Mouse (Mus musculus): ENCODE measurements around the gene Rpl39.
A peak's percentile ranks its signal among the peaks of the same experiment; 100 is the strongest.
"Not testable (repeated sequence)": the region's sequence is repeated elsewhere in the genome, so short reads cannot be mapped to it uniquely, and the experiment has no call there.

The Rpl39 gene

GRCm38 (mm10) chrX:37084927-37085660 lies at the start of gene Rpl39:
Rpl39 (minus strand) TSS chrX:37085402.
- peak; percentile 93 for DNase-seq

GRCm38 (mm10) chrX:37126671-37127358 lies 41.6 kb upstream of the Rpl39 start, which contains the start of gene Nkap:
Nkap (plus strand) TSS chrX:37126795.
- peak; percentile 77 for DNase-seq

DNA sequence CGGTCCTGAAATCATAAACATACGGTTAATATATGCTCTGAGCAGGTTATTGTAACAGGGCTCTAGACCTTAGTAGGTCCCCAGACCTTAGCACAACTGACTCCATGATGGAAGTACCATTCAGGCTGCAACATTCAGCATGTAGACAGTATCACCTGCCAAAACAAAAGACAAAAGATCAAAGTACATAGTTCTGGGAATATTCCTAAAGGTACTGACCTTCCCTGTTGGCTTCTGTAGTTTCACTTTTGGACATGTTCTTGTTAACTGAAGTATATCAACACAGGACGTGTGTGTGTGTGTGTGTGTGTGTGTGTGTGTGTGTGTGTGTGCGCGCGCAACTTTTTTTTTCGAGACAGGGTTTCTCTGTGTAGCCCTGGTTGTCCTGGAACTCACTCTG lies 40.3 kb upstream of the Rpl39 start:
- DNase-seq: no peak

GRCm38 (mm10) chrX:37120212-37120611 lies 35.0 kb upstream of the Rpl39 start:
- no peak for DNase-seq

DNA sequence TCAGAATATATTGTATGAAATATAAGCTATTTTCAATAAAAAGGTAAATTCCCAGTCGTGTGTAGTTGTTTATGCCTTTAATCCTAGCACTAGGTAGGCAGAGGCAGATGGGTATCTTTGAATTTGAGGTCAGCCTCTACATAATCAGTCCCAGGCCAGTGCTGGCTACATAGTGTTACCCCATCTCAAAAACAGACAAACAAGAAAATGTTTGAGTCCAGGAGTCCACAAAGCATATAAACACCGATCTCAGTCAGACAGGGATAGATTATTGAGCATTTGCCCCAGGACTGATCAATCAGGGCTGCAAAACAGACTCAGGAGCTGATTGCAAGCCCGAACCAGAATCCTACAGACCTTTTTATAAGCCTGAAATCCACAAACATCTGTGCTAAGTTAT lies 34.4 kb upstream of the Rpl39 start:
- DNase-seq: no peak

- DNase-seq: no peak
Measured at GRCm38 (mm10) chrX:37117085-37117484, 31.9 kb upstream of the Rpl39 start.

- DNase-seq: no peak
Measured at GRCm38 (mm10) chrX:37110881-37111193, 25.6 kb upstream of the Rpl39 start.

- peak; percentile 97 for DNase-seq
Measured at GRCm38 (mm10) chrX:37110193-37110880, 25.1 kb upstream of the Rpl39 start, which contains the start of gene Upf3b. Upf3b (minus strand) TSS chrX:37110322.

DNA sequence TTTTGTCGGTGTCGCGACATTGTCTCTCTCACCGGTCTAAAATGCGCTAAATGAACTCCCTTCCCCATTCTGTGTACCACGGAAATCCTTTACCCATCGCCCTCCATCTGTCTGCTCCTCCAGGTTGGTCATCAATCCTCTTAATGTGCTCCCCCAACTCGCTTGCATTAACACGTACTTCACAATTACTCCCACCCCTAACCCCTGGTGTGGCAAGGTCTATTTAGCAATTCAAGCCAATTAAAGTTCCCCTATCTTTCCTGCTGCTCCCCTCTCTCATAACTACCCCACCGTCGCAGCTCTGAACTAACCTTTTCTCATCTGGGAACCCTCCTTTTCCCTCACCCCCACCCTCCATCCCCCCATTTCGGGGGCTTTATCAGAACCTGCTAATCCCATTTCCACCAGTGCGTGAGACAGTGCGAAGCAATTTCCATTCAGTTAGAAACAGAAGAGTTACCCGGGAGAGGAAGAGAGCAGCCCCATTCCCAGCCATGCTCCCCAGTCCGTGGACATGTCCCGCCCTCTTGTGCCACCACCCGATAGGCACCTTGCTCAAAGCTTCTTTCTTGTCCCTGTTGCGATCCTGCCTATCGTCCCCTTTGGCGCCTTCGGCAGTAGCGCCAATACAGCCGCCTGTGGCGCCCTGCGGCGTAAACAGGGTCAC lies 24.5 kb upstream of the Rpl39 start:
- no peak for DNase-seq

GRCm38 (mm10) chrX:37103826-37104225 lies 18.6 kb upstream of the Rpl39 start:
- DNase-seq: no peak

- DNase-seq: no peak
Measured at GRCm38 (mm10) chrX:37098681-37099080, 13.5 kb upstream of the Rpl39 start.

- no peak for DNase-seq
Measured at GRCm38 (mm10) chrX:37095106-37095768, 10.0 kb upstream of the Rpl39 start.

GRCm38 (mm10) chrX:37091457-37091856 lies 6.3 kb upstream of the Rpl39 start:
- DNase-seq: no peak

GRCm38 (mm10) chrX:37088778-37089177 lies 3.6 kb upstream of the Rpl39 start:
- no peak for DNase-seq

GRCm38 (mm10) chrX:37085665-37086064 lies 463 bp upstream of the Rpl39 start:
- DNase-seq: no peak

DNA sequence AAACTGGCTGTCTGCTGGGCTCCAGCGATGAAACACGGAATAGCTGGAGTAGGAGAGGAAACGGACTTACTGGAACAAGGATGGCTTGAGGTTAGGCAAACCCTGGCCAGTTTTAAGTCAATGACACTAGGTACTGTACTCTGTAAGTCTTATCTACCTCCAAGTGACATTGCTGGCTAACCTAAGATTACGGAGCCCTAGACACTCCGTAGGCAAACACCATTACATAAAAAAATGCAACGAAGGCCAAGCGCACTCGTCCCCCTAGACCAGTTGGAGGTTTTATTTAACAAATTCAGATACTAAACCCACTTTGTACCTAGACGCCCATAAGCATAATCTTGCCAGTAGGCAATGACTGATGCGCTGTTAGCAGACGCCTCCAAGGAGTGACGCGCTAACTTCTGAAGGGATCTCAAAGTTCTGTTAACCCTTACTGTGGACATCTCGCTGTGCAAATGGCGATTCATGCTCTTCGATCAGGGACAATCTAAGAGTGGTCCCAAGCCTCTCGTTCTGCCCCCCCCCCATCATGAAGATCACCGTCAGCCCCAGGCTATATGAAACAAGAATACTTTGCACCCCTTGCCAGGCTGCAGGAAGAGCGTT lies 780 bp downstream of the Rpl39 start:
- no peak for DNase-seq

GRCm38 (mm10) chrX:37081194-37081593 lies 4.0 kb downstream of the Rpl39 start:
- no peak for DNase-seq

DNA sequence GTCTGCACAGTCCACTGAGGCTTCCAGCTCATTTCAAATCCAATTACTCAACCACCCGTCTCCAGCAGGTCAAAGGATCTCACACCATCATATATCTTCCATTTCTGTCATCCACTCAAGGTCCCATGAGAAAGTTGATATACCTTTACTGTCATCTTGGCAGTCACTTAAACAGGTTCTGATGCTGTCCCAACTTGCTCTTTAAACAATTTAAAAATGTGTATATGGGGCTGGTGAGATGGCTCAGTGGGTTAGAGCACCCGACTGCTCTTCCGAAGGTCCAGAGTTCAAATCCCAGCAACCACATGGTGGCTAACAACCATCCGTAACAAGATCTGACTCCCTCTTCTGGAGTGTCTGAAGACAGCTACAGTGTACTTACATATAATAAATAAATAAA lies 4.9 kb downstream of the Rpl39 start:
- DNase-seq: not testable (repeated sequence)

DNA sequence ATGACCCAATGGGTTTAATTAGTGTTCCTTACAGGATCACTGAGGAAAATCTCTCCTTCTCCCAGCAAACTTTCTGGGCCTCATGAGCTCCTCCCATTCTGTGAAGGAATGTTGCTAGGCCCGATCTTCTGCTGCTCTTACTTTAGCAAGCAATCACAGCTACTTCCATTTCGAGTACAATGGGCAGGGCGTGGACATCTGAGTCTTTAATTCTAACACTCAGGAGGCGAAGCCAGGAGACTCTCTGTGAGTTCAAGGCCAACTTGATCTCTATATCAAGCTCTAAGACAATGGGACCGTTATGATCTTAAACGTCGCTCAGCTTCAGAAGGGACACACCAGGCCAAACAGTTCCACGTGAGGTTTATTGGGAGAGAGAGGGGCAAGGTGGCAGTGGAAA lies 8.6 kb downstream of the Rpl39 start:
- peak; percentile 23 for DNase-seq

GRCm38 (mm10) chrX:37074262-37074892 lies 10.8 kb downstream of the Rpl39 start:
- peak; percentile 68 for DNase-seq

GRCm38 (mm10) chrX:37068766-37069165 lies 16.4 kb downstream of the Rpl39 start:
- no peak for DNase-seq

DNA sequence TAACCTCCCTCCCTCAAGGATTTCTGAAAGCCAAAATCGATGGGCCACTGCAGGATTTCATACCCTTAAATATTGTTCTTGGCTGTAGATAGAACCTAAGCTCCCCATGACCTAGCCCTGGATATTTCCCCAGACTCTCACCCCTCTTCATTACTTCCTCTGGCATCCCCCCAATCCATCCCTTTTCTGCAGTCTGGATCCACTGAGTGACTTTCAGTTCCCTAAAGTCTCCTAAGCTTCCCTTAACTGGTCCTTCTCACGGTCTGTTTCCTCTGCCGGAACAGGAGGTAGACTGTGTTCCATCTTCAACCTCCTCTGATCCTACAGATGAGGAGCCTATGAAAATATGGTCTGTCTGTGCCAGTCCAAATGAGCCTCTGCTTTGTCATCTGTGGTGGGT lies 17.9 kb downstream of the Rpl39 start:
- no peak for DNase-seq
